Mouse (Mus musculus) lung, embryonic 15.5 days (tissue): ENCODE measurements around the gene Rnf126. TPM values are rescaled to one million over a fixed set of nuclear protein-coding genes. Genes with fewer than 3 reads are reported as not detected.
A peak's percentile ranks its signal among the peaks of the same experiment; 100 is the strongest.

Experiments
- ATAC-seq: fragments of 200-750 bp; cut with Nextera tagmentation; 2 replicates; pipeline ENCODE4 v1.8.0; 2017; ENCODE audit warnings: moderate number of reproducible peaks, borderline replicate concordance; ENCODE audit not compliant: low FRiP score, low TSS enrichment; ENCODE audit errors: extremely low read depth
- H3K27ac ChIP-seq: fragments of 300-500 bp; sonication (generic); 2 replicates; pipeline ENCODE4 v1.5.1; 2015; ENCODE audit warnings: moderate library complexity, mild to moderate bottlenecking, inconsistent platforms
- H3K27me3 ChIP-seq: fragments of 300-500 bp; sonication (generic); 2 replicates; pipeline ENCODE4 v1.6.1; 2015; ENCODE audit warnings: inconsistent platforms
- H3K36me3 ChIP-seq: fragments of 300-500 bp; sonication (generic); 2 replicates; pipeline ENCODE4 v1.6.1; 2015; ENCODE audit warnings: inconsistent platforms
- H3K4me1 ChIP-seq: fragments of 300-500 bp; sonication (generic); 2 replicates; pipeline ENCODE4 v1.6.1; 2015; ENCODE audit warnings: inconsistent platforms
- H3K4me2 ChIP-seq: fragments of 300-500 bp; sonication (generic); 2 replicates; pipeline ENCODE4 v1.6.1; 2015; ENCODE audit warnings: inconsistent platforms, mild to moderate bottlenecking, moderate library complexity
- H3K4me3 ChIP-seq: fragments of 300-500 bp; sonication (generic); 2 replicates; pipeline ENCODE4 v1.5.1; 2015; ENCODE audit warnings: mild to moderate bottlenecking, inconsistent platforms
- H3K9ac ChIP-seq: fragments of 300-500 bp; sonication (generic); 2 replicates; pipeline ENCODE4 v1.6.1; 2015; ENCODE audit warnings: inconsistent platforms
- H3K9me3 ChIP-seq: fragments of 300-500 bp; sonication (generic); 2 replicates; pipeline ENCODE4 v1.6.1; 2016; ENCODE audit warnings: inconsistent platforms
- WGBS: fragments of 180-500 bp; shearing (Covaris S2); methylation state at CpG from one replicate; pipeline ENCODE4 v1.1.7; 2015; 5-methylcytosine and 5-hydroxymethylcytosine counted together
- polyA plus RNA-seq: library from polyadenylated mRNA; unstranded; fragments of >200 nt; fragmentation: Nextera tagmentation; extraction: Ambion mirVana; gene quantifications from 2 replicates; pipeline ENCODE4 v1.2.1, GENCODE M21; 2015

Rnf126 gene
- 89.7 and 91.3 TPM in 2 replicates for polyA plus RNA-seq

- WGBS, result under 1% methylated on average over 101 of the region's 101 CpGs
- peak within 1 kb of the TSS; percentile 93 for H3K9ac ChIP-seq
- H3K4me1 ChIP-seq, result peaks cover 36% of the 10 kb centered on the region
- peak within 1 kb of the TSS; percentile 95 for H3K27ac ChIP-seq
- no peaks in the 10 kb centered on the region for H3K9me3 ChIP-seq
- ATAC-seq, result peak; percentile 93
- H3K4me3 ChIP-seq, result peak within 1 kb of the TSS; percentile 92
- H3K27me3 ChIP-seq, result no peaks in the 10 kb centered on the region
- peak within 1 kb of the TSS; percentile 94 for H3K4me2 ChIP-seq
- peaks cover 8% of the 10 kb centered on the region for H3K36me3 ChIP-seq
Measured at GRCm38 (mm10) chr10:79766508-79767325, at the start of gene Rnf126. Gene Rnf126, minus strand, starts transcription at chr10:79766952.

DNA sequence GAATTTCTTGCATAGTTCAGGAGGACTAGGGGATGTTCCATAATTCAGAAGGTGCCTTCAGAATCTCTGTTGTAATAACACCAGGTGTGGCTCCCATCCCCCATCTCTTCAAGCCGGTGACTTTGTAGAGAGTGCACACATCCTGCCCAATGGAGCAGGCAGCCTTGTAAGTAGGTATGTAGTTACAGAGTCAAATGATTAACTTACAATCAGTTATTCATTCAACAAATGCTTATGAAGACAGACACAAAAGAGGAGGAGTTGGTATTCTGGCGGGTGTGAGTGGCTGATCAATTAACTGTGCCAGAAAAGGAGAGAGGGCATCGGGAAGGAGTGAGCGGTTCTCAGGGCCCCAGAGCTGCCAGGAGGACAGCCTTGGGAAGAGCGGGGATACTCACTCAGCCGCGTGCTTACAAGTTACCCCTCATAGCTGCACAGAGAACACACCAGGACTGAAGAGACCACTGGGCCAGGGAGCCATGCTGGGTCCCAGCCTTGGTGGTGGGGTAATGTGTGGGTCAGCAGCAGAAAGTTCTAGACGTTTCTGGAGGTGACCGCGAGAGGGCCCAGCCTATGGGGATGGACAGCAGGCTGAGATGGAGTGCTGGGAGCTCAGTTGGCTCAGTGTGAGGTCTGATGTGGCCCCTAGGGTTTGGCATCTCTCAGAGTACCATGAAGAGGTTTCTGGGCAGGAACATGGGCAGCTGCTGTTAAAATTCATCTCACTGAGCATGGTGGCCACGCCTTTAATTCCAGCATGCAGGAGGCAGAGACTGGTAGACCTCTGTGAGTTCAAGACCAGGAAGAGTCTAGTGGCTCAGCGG lies 49.1 kb upstream of the Rnf126 start:
- H3K9me3 ChIP-seq, result no peaks in the 10 kb centered on the region
- WGBS, result 81% methylated on average over 12 of the region's 12 CpGs
- ATAC-seq, result no peak
- no peaks in the 10 kb centered on the region for H3K27me3 ChIP-seq
- no peak overlapping the region for H3K27ac ChIP-seq
- no peak overlapping the region for H3K9ac ChIP-seq
- H3K4me3 ChIP-seq, result no peak overlapping the region
- 0 out of 2 replicates have a peak, but pooled peaks cover 8% of the 10 kb centered on the region for H3K4me1 ChIP-seq
- H3K4me2 ChIP-seq, result no peak overlapping the region
- H3K36me3 ChIP-seq, result peaks cover 20% of the 10 kb centered on the region

DNA sequence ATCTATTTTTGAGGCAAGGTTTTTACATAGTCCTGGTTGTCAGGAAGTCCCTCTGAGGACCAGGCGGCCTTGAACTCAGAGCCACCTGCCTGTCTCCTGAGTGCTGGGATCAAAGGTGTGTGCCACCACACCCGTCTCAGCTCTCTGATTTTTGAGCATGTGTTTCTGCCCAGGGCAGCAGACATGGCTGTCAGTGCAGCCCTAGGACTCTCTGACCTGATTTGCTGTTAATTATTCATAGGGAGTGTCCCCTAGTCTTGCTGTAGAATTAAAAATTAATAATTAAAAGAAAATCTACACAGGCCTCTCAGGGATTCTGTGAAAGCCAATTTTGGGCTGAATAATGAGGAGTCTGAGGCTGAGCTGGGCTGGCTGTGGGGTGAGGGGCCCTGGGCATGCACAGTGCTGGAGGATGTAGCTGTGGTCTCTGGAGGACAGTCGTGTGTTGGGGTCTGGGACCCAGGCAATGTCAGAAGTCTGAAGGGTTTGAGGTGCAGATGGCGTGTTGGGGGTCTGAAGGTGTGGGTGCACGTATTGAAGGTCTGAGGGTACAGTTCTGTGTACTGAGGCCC lies 47.6 kb upstream of the Rnf126 start:
- H3K27ac ChIP-seq, result no peak overlapping the region
- H3K9ac ChIP-seq, result no peak overlapping the region
- H3K36me3 ChIP-seq, result peaks cover 24% of the 10 kb centered on the region
- H3K4me3 ChIP-seq, result no peak overlapping the region
- 0 out of 2 replicates have a peak, but pooled peaks cover 3% of the 10 kb centered on the region for H3K4me1 ChIP-seq
- WGBS, result 79% methylated on average over 5 of the region's 5 CpGs
- no peak overlapping the region for H3K4me2 ChIP-seq
- ATAC-seq, result no peak
- H3K27me3 ChIP-seq, result no peaks in the 10 kb centered on the region
- no peaks in the 10 kb centered on the region for H3K9me3 ChIP-seq

DNA sequence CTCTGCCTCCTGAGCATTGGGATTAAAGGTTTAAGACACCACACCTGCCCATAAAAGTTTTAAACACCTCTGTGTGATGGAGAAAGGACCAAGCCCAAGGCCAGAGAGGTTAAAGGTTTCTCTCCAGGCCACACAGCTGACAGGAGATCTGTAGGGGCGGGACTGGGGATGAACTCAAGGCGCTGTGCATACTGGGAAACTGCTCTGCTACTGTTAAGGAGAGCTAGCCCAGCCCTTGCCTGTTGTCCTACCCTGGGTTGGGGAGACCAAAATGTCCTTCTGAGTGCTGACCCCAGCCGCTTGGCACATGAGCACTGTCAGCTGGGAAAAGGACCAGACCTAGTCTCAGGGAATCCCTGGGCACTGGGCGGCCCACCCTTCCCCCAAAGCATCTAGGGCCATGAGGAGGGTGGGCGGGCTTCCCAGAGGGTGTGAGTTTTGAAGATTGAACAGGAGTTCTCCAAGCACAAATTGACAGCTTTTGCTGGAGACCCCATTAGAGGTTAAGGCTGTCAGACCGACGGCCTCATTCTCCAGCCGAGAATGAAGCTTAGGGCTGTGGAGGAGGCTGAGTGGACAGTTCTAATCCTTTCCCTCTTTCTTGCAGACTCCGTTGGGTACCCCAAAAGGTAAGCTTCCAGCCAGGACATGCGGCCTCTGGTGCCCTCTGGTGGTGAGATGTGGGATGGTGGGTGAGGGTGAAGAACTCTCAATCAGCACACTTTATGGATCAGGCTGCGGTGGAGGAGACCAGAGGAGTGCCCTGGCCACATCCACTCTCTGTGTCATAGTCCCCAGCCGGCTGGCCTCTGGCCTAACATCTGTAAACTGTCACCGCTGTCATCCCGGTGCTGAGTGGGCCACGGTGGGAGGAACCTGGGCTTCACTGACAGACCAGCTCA lies 45.2 kb upstream of the Rnf126 start:
- H3K9ac ChIP-seq, result no peak overlapping the region
- no peaks in the 10 kb centered on the region for H3K9me3 ChIP-seq
- 30% methylated on average over 15 of the region's 15 CpGs for WGBS
- 0 out of 2 replicates have a peak, but pooled peaks cover 4% of the 10 kb centered on the region for H3K4me1 ChIP-seq
- no peaks in the 10 kb centered on the region for H3K27me3 ChIP-seq
- H3K27ac ChIP-seq, result no peak overlapping the region
- H3K36me3 ChIP-seq, result peaks cover 21% of the 10 kb centered on the region
- no peak overlapping the region for H3K4me2 ChIP-seq
- H3K4me3 ChIP-seq, result no peak overlapping the region
- ATAC-seq, result peak; percentile 36; the same call in 1 of the 2 replicates

DNA sequence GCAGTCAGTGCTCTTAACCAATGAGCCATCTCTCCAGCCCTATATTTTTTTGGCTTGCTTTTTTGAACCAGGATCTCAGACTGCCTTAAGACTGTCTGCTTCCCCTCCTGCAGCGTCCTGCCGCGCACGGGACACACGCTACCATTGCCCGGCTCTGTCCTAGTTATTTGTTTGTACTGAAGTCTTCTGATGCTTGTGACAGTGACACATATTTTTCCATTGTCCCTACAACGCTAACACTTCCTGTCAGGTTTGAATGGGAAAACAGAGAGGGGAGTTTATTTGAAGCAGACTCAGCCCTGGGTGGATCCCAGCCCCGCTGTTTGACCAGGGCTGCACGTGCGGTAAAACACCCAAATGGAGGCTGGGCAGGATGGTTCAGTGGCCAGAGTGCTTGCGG lies 42.0 kb upstream of the Rnf126 start:
- Histone ChIP-seq H3K9me3 (no peaks in the 10 kb centered on the region), H3K9ac (no peak overlapping the region), H3K27ac (peak overlapping the region; percentile 78), H3K27me3 (no peaks in the 10 kb centered on the region), H3K4me3 (no peak overlapping the region), H3K36me3 (peaks cover 16% of the 10 kb centered on the region), H3K4me1 (peaks cover 10% of the 10 kb centered on the region), H3K4me2 (no peak overlapping the region)
- WGBS, result 78% methylated on average over 11 of the region's 11 CpGs
- ATAC-seq, result no peak

DNA sequence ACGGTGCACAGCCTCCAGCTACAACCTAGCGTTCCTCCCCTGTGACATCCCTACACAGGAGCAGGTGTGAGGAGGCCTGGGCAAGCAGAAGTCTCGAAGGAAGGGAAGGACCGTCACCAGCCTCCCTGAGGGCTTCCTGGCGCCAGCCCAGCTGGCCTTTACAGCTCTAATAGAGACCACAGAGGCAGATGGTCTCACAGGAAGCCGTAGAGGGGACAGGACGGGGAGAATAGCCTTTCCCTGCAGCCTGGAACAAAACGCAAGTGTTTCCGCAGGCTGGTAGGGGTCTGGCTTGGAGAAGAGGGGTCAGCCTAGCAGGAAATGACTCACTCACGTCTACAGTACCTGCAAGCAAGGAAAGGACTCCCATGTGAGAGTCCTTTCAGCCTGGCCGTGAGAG lies 41.1 kb upstream of the Rnf126 start:
- peaks cover 16% of the 10 kb centered on the region for H3K36me3 ChIP-seq
- 0 out of 2 replicates have a peak overlapping the region, but pooled peaks have one; percentile 0 for H3K9ac ChIP-seq
- 73% methylated on average over 11 of the region's 11 CpGs for WGBS
- H3K9me3 ChIP-seq, result no peaks in the 10 kb centered on the region
- H3K27ac ChIP-seq, result peak overlapping the region; percentile 78
- no peak overlapping the region for H3K4me3 ChIP-seq
- H3K4me1 ChIP-seq, result peaks cover 19% of the 10 kb centered on the region
- no peaks in the 10 kb centered on the region for H3K27me3 ChIP-seq
- H3K4me2 ChIP-seq, result no peak overlapping the region
- ATAC-seq, result no peak

- WGBS, result 72% methylated on average over 10 of the region's 10 CpGs
- Histone ChIP-seq H3K27ac (no peak overlapping the region), H3K9ac (no peak overlapping the region), H3K36me3 (peaks cover 16% of the 10 kb centered on the region), H3K4me1 (peaks cover 27% of the 10 kb centered on the region), H3K9me3 (no peaks in the 10 kb centered on the region), H3K4me2 (no peak overlapping the region), H3K27me3 (no peaks in the 10 kb centered on the region), H3K4me3 (no peak overlapping the region)
- ATAC-seq, result no peak
Measured at GRCm38 (mm10) chr10:79806972-79807371, 40.2 kb upstream of the Rnf126 start.

DNA sequence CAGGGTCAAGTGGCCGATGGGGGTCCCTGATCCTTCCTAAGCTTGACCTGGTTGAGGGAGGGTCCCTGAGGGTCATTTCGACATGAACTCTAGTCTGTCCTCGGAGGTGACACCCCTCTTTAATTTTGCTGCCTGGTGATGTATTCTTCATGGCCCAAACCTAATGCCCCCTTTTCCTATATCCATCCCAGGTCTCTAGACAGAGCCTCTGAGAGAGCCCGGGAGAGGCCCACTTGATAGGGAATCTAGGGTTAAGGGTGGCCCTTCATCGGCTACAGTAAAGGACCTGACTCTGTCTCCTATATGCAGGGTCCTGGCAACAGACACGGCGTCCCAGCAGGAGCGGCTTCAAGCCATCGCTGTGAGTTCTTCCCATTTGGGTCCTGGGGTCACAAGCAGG lies 39.6 kb upstream of the Rnf126 start:
- no peaks in the 10 kb centered on the region for H3K27me3 ChIP-seq
- 86% methylated on average over 9 of the region's 9 CpGs for WGBS

GRCm38 (mm10) chr10:79805636-79806035 lies 38.9 kb upstream of the Rnf126 start:
- Histone ChIP-seq H3K4me3 (no peak overlapping the region), H3K4me2 (no peak overlapping the region)
- no peak for ATAC-seq

More for the DNA sequence above, 39.6 kb upstream of the Rnf126 start:
- Histone ChIP-seq H3K27ac (no peak overlapping the region), H3K9me3 (no peaks in the 10 kb centered on the region), H3K9ac (no peak overlapping the region), H3K4me2 (no peak overlapping the region), H3K36me3 (peaks cover 13% of the 10 kb centered on the region), H3K4me3 (no peak overlapping the region), H3K4me1 (peaks cover 29% of the 10 kb centered on the region)
- no peak for ATAC-seq

GRCm38 (mm10) chr10:79803716-79804323 lies 37.1 kb upstream of the Rnf126 start:
- Histone ChIP-seq H3K27me3 (no peaks in the 10 kb centered on the region), H3K36me3 (peaks cover 2% of the 10 kb centered on the region; the same call in 1 of the 2 replicates), H3K27ac (no peak overlapping the region), H3K4me3 (no peak overlapping the region), H3K9me3 (no peaks in the 10 kb centered on the region), H3K4me1 (peaks cover 29% of the 10 kb centered on the region), H3K9ac (no peak overlapping the region), H3K4me2 (peak overlapping the region; percentile 4; the same call in 1 of the 2 replicates)
- peak; percentile 36; the same call in 1 of the 2 replicates for ATAC-seq
- WGBS, result 15% methylated on average over 29 of the region's 29 CpGs

More at GRCm38 (mm10) chr10:79805636-79806035, 38.9 kb upstream of the Rnf126 start:
- H3K9me3 ChIP-seq, result no peaks in the 10 kb centered on the region
- peaks cover 29% of the 10 kb centered on the region for H3K4me1 ChIP-seq
- no peak overlapping the region for H3K9ac ChIP-seq
- no peak overlapping the region for H3K27ac ChIP-seq
- H3K27me3 ChIP-seq, result no peaks in the 10 kb centered on the region
- 41% methylated on average over 11 of the region's 11 CpGs for WGBS
- peaks cover 8% of the 10 kb centered on the region for H3K36me3 ChIP-seq
